Mouse (Mus musculus): ENCODE data around the gene Arf6. TPM values are rescaled to one million over a fixed set of nuclear protein-coding genes. Genes with fewer than 3 reads are reported as not detected.

The Arf6 gene
- polyA plus RNA-seq (2012; rRNA removed), result 72.5 and 100 TPM in 2 replicates

DNA sequence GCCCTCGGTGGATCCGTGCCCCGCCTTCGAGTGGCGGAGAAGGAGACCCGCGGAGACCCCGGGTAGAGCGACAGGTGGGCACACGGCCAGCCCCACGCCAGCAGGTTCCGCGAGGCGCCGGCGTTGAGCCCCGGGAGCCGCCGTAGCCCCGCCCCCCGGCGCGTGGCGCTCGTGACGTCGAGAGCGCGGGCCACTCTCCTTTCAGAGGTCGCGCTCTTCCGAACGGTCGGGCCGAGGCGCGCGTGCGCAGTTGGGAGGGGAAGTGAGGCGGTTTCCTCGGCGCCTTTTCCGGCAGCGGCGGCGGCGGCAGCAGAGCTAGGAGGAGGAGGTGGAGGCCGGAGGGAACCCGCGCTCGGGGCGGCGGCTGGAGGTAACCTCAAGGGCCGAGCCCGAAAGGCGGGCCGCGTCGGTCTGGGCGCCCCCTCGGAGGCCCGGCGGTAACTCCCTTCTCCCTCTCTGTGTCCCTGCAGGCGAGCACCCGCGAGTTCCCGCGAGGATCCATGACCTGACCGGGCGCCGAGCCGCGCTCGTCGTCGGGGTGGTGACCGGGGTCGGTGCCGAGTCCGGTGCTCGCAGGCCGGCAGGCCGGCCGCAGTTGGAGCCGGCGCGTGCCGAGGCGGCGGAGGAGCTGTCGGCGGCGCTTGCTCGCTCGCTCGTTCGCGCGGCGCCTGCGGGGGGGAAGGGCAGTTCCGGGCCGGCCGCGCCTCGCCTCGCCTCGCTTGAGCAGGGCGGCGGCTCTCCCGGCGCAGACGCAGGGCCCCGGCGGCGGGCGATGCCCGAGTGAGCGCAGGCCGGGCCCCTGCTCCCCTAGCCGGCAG is at the start of gene Arf6, which contains the start of gene Gm9887:
Gene Arf6 (plus strand): TSS at position 297 of the 818 bp plus-strand sequence.
Gene Gm9887 (minus strand): TSS at position 605 of the 818 bp plus-strand sequence.

DNA sequence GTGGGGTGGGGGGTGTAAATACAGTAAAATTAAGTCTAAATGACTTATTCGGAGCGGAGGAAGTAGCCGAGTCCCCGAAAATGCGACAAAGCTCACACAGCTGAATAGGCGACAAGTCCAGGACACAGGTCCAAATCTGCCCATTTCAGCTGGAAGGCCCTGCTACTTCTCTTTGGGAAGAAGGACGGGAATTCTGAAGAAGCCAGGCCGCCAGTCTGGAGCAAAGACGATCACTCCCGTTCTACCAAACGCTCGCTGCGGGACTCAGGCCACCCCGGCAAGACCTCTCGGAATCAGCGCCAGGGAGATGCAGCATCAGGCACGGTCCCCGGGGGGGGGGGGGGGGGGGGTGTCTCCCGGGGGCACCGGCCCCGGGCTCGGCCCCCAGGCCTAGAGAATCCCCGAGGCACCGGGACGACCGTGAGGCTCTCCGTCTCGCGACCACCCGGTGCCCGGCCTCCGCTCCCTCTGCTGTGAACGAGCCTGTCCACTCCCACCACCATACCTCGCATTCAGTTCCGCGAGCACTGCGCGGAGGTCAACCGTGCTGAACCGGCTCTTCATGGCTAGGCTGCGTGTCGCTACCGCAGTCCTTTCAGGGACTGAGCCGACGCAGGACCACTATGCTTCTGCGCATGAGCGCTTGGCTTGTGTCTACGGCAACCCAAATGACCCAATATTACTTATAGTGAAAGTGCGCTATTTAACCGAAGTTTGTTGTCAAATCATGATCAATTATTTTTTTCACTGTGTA is 15.2 kb upstream of the Arf6 start, which contains the start of gene Nemf:
Gene Nemf (minus strand): TSS at position 620 of the 754 bp plus-strand sequence.

Other genes starting within 250 kb of the Arf6 start
- 1,183 and 2,440 TPM in 2 replicates for gene Rps29, start 213.0 kb upstream of the Arf6 start, polyA plus RNA-seq (2012; rRNA removed)
- 18.2 and 28.2 TPM in 2 replicates for gene Lrr1, start 203.3 kb upstream of the Arf6 start, polyA plus RNA-seq (2012; rRNA removed)
- gene Rpl36al, start 188.1 kb upstream of the Arf6 start, polyA plus RNA-seq (2012; rRNA removed), result 616 and 663 TPM in 2 replicates
- 20.3 and 21.5 TPM in 2 replicates for gene Mgat2, start 188.0 kb upstream of the Arf6 start, polyA plus RNA-seq (2012; rRNA removed)
- 9.7 and 17.6 TPM in 2 replicates for gene Gm49383, start 175.0 kb upstream of the Arf6 start, polyA plus RNA-seq (2012; rRNA removed)
- 7.2 and 9.8 TPM in 2 replicates for gene Dnaaf2, start 173.7 kb upstream of the Arf6 start, polyA plus RNA-seq (2012; rRNA removed)
- gene Gm49384, start 167.9 kb upstream of the Arf6 start, polyA plus RNA-seq (2012; rRNA removed), result 14.6 and 18.5 TPM in 2 replicates
- gene Pole2, start 144.0 kb upstream of the Arf6 start, polyA plus RNA-seq (2012; rRNA removed), result 21.5 and 37.2 TPM in 2 replicates
- gene Klhdc1, start 131.0 kb upstream of the Arf6 start, polyA plus RNA-seq (2012; rRNA removed), result 1.5 and 2.0 TPM in 2 replicates
- 123 and 152 TPM in 2 replicates for gene Klhdc2, start 75.5 kb upstream of the Arf6 start, polyA plus RNA-seq (2012; rRNA removed)
- 39.4 and 48.0 TPM in 2 replicates for gene Nemf, start 15.0 kb upstream of the Arf6 start, polyA plus RNA-seq (2012; rRNA removed)
- 0.22 and 0.74 TPM in 2 replicates for gene Gm9887, start 308 bp downstream of the Arf6 start, polyA plus RNA-seq (2012; rRNA removed)
- gene Vcpkmt, start 210.9 kb downstream of the Arf6 start, polyA plus RNA-seq (2012; rRNA removed), result 17.6 and 19.3 TPM in 2 replicates